Mouse (Mus musculus): ENCODE data around the gene Nap1l1. TPM values are rescaled to one million over a fixed set of nuclear protein-coding genes. Genes with fewer than 3 reads are reported as not detected.
"Not testable (repeated sequence)": the region's sequence is repeated elsewhere in the genome, so short reads cannot be mapped to it uniquely, and the experiment has no call there.

Gene Nap1l1
- polyA plus RNA-seq, 1 experiment from 2014 or later = 239 TPM

DNA sequence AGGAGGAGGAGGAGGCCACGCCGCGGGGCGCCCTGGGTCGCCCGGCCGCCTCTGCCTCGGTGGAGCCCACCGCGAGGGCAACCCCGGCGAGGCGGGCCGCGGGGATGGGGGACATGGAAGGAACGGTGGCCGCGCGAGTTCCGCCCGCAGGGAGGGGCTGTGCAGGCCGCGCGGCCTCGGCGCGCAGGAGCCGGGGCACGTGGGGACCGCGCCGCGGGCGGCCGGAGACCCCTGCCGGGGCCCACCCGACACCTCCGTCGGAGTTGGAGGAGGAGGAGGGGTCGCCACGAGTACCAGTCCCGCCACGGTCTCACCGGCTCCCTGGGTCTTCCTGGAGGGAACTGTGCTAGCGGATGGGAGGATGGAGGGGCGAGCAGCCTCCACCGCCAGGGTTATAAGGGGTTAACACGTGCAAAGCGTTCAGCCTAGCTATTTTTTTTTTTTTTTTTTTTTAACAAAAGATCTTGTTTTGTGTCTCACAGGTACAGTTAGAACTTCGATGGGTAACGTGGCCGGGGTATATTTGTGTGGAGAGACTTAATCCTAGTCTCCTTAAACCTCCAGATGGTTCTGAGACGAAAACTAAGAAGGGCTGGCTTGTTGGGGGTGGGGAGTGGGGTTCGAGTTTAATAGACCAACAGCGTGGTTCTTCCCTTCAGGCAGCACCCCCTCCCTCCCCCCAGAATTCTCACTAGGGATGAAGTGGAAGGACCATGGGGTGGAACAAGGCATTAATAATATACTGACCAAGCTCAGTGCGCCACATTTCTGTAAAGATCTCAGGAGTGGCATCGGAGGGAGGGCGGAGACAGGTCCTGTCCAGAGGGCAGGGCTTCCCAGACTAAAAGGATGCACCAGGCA is 718 bp downstream of the Nap1l1 start:
- H3K9me3 ChIP-seq (ENCODE audit: control insufficient read depth, low read length) = no peaks in the 10 kb centered on the region
- peak; percentile 77 for ATAC-seq (ENCODE audit: low read depth)

GRCm38 (mm10) chr10:111476301-111476700 is 3.3 kb downstream of the Nap1l1 start:
- no peak overlapping the region for H3K27ac ChIP-seq (ENCODE audit: low read length)
- H3K9ac ChIP-seq (ENCODE audit: low read length) = no peak overlapping the region
- H3K4me2 ChIP-seq (ENCODE audit: low read depth, low read length) = no peak overlapping the region; the same call in 1 of the 2 replicates
- H3K4me1 ChIP-seq (replicated peaks; ENCODE audit: control insufficient read depth, insufficient read depth, low read length) = peaks cover 16% of the 10 kb centered on the region
- H3K4me3 ChIP-seq (ENCODE audit: low read length) = no peak overlapping the region
- ATAC-seq (ENCODE audit: low read depth) = no peak
- H3K27me3 ChIP-seq (ENCODE audit: control insufficient read depth, insufficient read depth, low read depth, low read length) = no peaks in the 10 kb centered on the region
- H3K36me3 ChIP-seq (ENCODE audit: control insufficient read depth, insufficient read depth, low read length) = peaks cover 1% of the 10 kb centered on the region; the same call in 1 of the 2 replicates
- WGBS = 49% methylated on average over 4 of the region's 4 CpGs
- H3K9me3 ChIP-seq (ENCODE audit: control insufficient read depth, low read length) = no peaks in the 10 kb centered on the region

More for the DNA sequence above, 718 bp downstream of the Nap1l1 start:
- H3K27ac ChIP-seq (ENCODE audit: low read length) = peak overlapping the region; percentile 90
- under 1% methylated on average over 39 of the region's 58 CpGs for WGBS
- peak overlapping the region; percentile 97 for H3K4me3 ChIP-seq (ENCODE audit: low read length)
- H3K36me3 ChIP-seq (ENCODE audit: control insufficient read depth, insufficient read depth, low read length) = no peaks in the 10 kb centered on the region
- H3K27me3 ChIP-seq (ENCODE audit: control insufficient read depth, insufficient read depth, low read depth, low read length) = no peaks in the 10 kb centered on the region
- H3K4me1 ChIP-seq (replicated peaks; ENCODE audit: control insufficient read depth, insufficient read depth, low read length) = peaks cover 16% of the 10 kb centered on the region
- H3K4me2 ChIP-seq (ENCODE audit: low read depth, low read length) = peak overlapping the region; percentile 71
- peak overlapping the region; percentile 97 for H3K9ac ChIP-seq (ENCODE audit: low read length)

DNA sequence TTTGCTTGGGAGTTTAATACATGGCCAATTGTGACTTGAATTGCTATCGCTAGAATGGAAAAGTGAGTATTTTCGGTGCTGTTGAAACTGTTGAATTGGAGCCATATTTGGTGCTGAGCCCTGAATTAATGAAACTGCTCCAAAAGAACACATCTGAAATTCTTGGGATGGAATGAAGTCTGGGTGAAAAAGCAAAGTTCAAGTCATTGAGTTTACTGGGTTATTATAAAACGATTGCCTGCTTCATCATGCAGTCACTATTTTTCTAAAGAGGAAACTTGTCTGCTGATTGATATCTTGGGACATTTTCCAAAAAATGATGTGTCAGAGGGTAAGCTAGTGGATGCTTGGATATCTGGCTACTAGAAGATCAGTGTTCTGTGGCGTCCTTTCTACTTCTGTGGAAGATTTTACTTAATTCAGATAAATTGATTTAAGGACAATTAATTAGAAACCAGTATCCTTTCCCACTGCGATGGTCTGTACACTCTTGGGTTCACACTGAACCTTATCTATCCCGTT is 4.0 kb downstream of the Nap1l1 start:
- Histone ChIP-seq H3K4me3 (ENCODE audit: low read length) (no peak overlapping the region), H3K27me3 (ENCODE audit: control insufficient read depth, insufficient read depth, low read depth, low read length) (no peaks in the 10 kb centered on the region), H3K9me3 (ENCODE audit: control insufficient read depth, low read length) (no peaks in the 10 kb centered on the region), H3K36me3 (ENCODE audit: control insufficient read depth, insufficient read depth, low read length) (peaks cover 5% of the 10 kb centered on the region; the same call in 1 of the 2 replicates), H3K4me2 (ENCODE audit: low read depth, low read length) (no peak overlapping the region), H3K27ac (ENCODE audit: low read length) (no peak overlapping the region), H3K4me1 (replicated peaks; ENCODE audit: control insufficient read depth, insufficient read depth, low read length) (peaks cover 16% of the 10 kb centered on the region), H3K9ac (ENCODE audit: low read length) (no peak overlapping the region)
- no peak for ATAC-seq (ENCODE audit: low read depth)
- WGBS = 65% methylated on average over 6 of the region's 6 CpGs

DNA sequence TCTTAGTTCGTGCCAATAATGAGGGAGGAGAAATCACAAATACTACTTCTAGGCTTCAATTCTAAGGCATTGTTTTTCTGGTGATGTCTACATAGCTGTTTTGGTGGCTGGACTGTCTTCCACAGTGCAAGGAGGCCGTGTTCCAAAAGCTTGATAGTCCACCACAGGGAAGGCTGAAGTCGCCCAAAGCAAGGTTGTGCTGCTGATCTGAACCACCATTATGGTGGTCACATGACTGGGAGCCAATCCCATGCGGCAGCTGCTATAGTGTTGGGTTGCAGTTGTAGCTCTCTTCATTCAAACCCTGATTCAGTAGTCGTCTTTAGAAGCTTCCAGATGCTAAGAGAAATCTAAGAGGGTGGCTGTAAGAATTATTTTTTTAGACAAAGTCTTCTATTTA is 6.6 kb downstream of the Nap1l1 start:
- Histone ChIP-seq H3K36me3 (ENCODE audit: control insufficient read depth, insufficient read depth, low read length) (peaks cover 10% of the 10 kb centered on the region), H3K4me1 (replicated peaks; ENCODE audit: control insufficient read depth, insufficient read depth, low read length) (peaks cover 13% of the 10 kb centered on the region), H3K4me2 (ENCODE audit: low read depth, low read length) (no peak overlapping the region), H3K27me3 (ENCODE audit: control insufficient read depth, insufficient read depth, low read depth, low read length) (no peaks in the 10 kb centered on the region), H3K9me3 (ENCODE audit: control insufficient read depth, low read length) (no peaks in the 10 kb centered on the region), H3K27ac (ENCODE audit: low read length) (no peak overlapping the region), H3K4me3 (ENCODE audit: low read length) (no peak overlapping the region), H3K9ac (ENCODE audit: low read length) (no peak overlapping the region)
- no peak for ATAC-seq (ENCODE audit: low read depth)
- 82% methylated on average over 5 of the region's 5 CpGs for WGBS

DNA sequence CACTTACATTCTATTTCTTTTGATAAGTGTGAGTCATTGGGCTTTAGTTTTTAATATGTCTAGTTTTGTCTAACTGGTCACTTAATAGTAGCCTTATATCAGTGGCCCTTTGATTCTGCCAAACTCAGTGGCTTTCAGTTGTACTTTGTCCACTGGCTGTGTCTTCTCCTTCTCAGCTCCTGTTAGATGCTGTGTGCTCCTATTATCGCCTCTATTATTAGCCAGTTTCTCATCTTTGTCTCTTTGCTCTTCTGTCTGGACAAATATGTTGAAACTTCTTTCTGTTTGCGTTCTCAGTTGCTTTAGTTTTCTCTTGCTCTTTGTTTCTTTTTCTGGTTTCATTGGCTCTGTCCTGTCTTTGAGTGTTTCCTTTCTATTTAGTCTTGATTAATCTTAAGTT is 9.6 kb downstream of the Nap1l1 start:
- 87% methylated on average over 2 of the region's 2 CpGs for WGBS
- Histone ChIP-seq H3K27ac (ENCODE audit: low read length) (no peak overlapping the region; the same call in 1 of the 2 replicates), H3K9me3 (ENCODE audit: control insufficient read depth, low read length) (no peaks in the 10 kb centered on the region), H3K4me1 (replicated peaks; ENCODE audit: control insufficient read depth, insufficient read depth, low read length) (peaks cover 7% of the 10 kb centered on the region; the same call in 1 of the 2 replicates), H3K4me2 (ENCODE audit: low read depth, low read length) (no peak overlapping the region), H3K9ac (ENCODE audit: low read length) (no peak overlapping the region), H3K27me3 (ENCODE audit: control insufficient read depth, insufficient read depth, low read depth, low read length) (no peaks in the 10 kb centered on the region), H3K36me3 (ENCODE audit: control insufficient read depth, insufficient read depth, low read length) (peaks cover 22% of the 10 kb centered on the region), H3K4me3 (ENCODE audit: low read length) (no peak overlapping the region)
- no peak for ATAC-seq (ENCODE audit: low read depth)

DNA sequence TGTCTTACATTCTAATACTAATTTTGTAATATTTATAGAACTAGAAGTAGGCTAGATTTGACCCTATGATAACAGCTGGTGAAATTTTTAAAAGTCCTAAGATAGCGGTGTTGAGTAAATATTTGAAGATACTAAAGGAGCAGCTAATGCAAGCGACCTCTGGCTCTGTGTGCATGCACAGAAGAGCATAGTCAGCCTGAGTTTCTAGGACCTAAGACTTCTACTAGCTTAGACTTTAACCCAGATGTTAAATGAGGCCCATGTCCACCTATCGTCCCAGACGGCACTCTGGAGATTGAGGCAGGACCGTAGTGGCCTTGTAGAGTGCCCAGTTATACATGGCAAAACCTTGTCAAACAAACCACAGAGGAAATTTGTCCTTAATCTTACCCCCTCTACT is 11.1 kb downstream of the Nap1l1 start:
- ATAC-seq (ENCODE audit: low read depth) = no peak
- Histone ChIP-seq H3K27ac (ENCODE audit: low read length) (no peak overlapping the region), H3K4me3 (ENCODE audit: low read length) (no peak overlapping the region), H3K9me3 (ENCODE audit: control insufficient read depth, low read length) (no peaks in the 10 kb centered on the region), H3K27me3 (ENCODE audit: control insufficient read depth, insufficient read depth, low read depth, low read length) (no peaks in the 10 kb centered on the region), H3K9ac (ENCODE audit: low read length) (no peak overlapping the region), H3K36me3 (ENCODE audit: control insufficient read depth, insufficient read depth, low read length) (peaks cover 26% of the 10 kb centered on the region), H3K4me1 (replicated peaks; ENCODE audit: control insufficient read depth, insufficient read depth, low read length) (peaks cover 7% of the 10 kb centered on the region; the same call in 1 of the 2 replicates), H3K4me2 (ENCODE audit: low read depth, low read length) (no peak overlapping the region)
- WGBS = 50% methylated on average over 5 of the region's 5 CpGs

- Histone ChIP-seq H3K27me3 (ENCODE audit: control insufficient read depth, insufficient read depth, low read depth, low read length) (no peaks in the 10 kb centered on the region), H3K4me1 (replicated peaks; ENCODE audit: control insufficient read depth, insufficient read depth, low read length) (peaks cover 4% of the 10 kb centered on the region; the same call in 1 of the 2 replicates), H3K36me3 (ENCODE audit: control insufficient read depth, insufficient read depth, low read length) (peaks cover 36% of the 10 kb centered on the region), H3K4me2 (ENCODE audit: low read depth, low read length) (no peak overlapping the region), H3K4me3 (ENCODE audit: low read length) (no peak overlapping the region), H3K9me3 (ENCODE audit: control insufficient read depth, low read length) (no peaks in the 10 kb centered on the region), H3K27ac (ENCODE audit: low read length) (no peak overlapping the region), H3K9ac (ENCODE audit: low read length) (no peak overlapping the region)
- no peak for ATAC-seq (ENCODE audit: low read depth)
- WGBS = 70% methylated on average over 2 of the region's 2 CpGs
These were observed 15.8 kb downstream of the Nap1l1 start for GRCm38 (mm10) chr10:111488793-111489192.

- H3K36me3 ChIP-seq (ENCODE audit: control insufficient read depth, insufficient read depth, low read length) = peaks cover 38% of the 10 kb centered on the region
- not testable (repeated sequence) for H3K27ac ChIP-seq (ENCODE audit: low read length); H3K9ac ChIP-seq (ENCODE audit: low read length); H3K4me3 ChIP-seq (ENCODE audit: low read length); H3K27me3 ChIP-seq (ENCODE audit: control insufficient read depth, insufficient read depth, low read depth, low read length); H3K4me2 ChIP-seq (ENCODE audit: low read depth, low read length); H3K4me1 ChIP-seq (replicated peaks; ENCODE audit: control insufficient read depth, insufficient read depth, low read length); ATAC-seq (ENCODE audit: low read depth); H3K9me3 ChIP-seq (ENCODE audit: control insufficient read depth, low read length)
- WGBS = 75% methylated on average over 4 of the region's 4 CpGs
These were observed 17.1 kb downstream of the Nap1l1 start for GRCm38 (mm10) chr10:111490079-111490478.

DNA sequence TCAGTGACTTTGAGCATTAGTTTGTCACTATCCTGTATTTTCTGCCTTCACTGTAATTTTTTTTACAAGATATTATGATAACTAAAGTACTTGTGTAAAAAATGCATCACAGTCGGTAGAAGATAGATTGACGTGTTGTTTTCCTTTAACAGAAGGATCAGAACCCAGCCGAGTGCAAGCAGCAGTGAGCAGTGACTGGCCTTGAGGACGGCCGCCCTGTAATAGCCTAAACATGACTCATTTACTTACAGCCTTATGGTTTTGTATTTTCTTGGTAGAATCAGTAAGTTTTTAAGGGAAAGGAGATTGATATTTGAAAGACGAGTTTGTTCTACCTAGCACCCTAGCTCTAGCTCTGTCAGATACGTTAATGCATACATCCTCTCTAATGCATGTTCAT is 22.9 kb downstream of the Nap1l1 start:
- no peaks in the 10 kb centered on the region for H3K4me1 ChIP-seq (replicated peaks; ENCODE audit: control insufficient read depth, insufficient read depth, low read length)
- no peak overlapping the region for H3K9ac ChIP-seq (ENCODE audit: low read length)
- 84% methylated on average over 7 of the region's 7 CpGs for WGBS
- H3K4me2 ChIP-seq (ENCODE audit: low read depth, low read length) = no peak overlapping the region
- no peak overlapping the region for H3K4me3 ChIP-seq (ENCODE audit: low read length)
- H3K27ac ChIP-seq (ENCODE audit: low read length) = no peak overlapping the region
- H3K9me3 ChIP-seq (ENCODE audit: control insufficient read depth, low read length) = no peaks in the 10 kb centered on the region
- ATAC-seq (ENCODE audit: low read depth) = no peak
- H3K36me3 ChIP-seq (ENCODE audit: control insufficient read depth, insufficient read depth, low read length) = peaks cover 43% of the 10 kb centered on the region
- H3K27me3 ChIP-seq (ENCODE audit: control insufficient read depth, insufficient read depth, low read depth, low read length) = no peaks in the 10 kb centered on the region

Measured in lung, embryonic 16.5 days (tissue).